Mouse (Mus musculus): ENCODE data around the gene Smok3b. TPM values are rescaled to one million over a fixed set of nuclear protein-coding genes. Genes with fewer than 3 reads are reported as not detected.
A peak's percentile ranks its signal among the peaks of the same experiment; 100 is the strongest.
"Not testable (repeated sequence)": the region's sequence is repeated elsewhere in the genome, so short reads cannot be mapped to it uniquely, and the experiment has no call there.

The Smok3b gene
- total RNA-seq (2022): not detected

DNA sequence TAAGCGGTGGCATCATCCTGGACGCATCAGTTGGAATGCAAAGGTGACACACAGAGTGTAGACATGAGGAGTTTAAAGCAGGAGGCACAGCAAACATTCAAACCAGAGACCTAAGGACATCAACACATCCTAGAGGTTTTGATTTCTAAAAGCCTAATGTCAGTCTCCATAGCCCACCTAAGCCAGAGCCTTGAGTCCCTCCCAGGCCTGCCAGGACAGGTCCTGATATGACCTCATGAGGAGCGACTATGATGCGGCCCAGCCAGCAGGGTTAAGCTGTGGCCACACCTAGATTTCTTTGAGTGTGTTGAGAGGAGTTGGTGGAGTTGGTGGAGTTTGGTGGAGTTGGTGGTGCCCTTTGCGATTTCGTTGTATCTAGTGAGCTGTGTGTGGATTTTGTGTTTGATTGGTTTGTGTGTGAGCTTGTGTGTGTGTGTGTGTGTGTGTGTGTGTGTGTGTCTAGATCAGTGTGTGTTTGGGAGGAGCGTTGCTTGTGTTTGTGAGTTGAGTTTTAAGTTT is at the start of gene Smok3b, which contains the start of gene Smok3a:
Smok3b (plus strand) TSS at position 469 of the 519 bp plus-strand sequence.
Smok3a (plus strand) TSS at position 301 of the 519 bp plus-strand sequence.
- DNase-seq: not testable (repeated sequence)

DNA sequence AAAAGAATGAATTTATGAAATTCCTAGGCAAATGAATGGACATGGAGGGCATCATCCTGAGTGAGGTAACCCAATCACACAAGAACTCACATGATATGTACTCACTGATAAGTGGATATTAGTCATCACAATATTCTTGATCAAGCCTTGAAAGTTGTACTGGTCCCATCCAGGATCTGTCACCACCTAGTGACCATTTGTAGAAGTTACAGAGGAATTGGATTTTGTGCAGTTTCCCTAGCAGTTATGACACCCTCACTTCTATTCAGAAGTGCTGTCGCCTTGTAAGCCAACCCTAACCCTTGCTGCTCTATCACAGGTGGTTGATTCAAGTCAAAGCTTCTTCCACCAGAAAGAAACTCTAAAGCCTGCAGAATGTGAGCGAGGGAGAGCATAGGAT is 48.1 kb upstream of the Smok3b start:
- DNase-seq: no peak

DNA sequence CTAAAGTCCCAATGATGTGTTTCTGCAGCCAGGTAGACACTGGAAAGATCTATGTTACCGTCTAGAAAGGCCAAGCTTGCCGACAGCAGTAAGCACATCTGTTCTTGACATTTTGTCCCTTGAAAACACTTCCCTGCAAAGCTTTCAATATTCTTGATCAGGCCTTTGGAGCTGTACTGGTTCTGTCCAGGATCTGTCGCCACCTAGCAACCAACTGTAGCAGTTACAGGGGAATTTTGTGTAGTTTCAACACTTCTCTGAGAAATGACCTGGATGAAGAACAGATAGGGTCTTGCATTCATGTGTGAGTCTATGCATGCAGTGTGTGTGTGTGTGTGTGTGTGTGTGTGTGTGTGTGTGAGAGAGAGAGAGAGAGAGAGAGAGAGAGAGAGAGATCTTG is 47.5 kb upstream of the Smok3b start:
- no peak for DNase-seq

DNA sequence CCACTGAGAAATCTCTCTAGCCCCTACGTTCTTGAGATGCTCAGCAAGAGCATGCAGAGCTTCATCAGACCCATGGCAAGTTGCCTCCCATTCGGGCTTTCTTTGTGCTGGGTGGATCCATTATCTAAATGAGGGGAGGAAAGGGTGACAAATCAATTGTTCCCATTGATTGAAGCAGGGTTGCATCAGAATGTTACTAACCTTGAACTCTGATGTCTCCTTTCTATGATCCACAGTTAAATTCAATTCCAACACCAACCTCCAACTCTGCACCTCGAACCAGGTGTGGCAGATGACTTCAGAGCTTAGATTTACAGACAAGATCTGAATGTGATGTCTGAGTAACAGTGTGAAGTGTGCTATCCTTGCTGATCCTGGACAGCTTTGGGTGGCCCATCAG is 46.5 kb upstream of the Smok3b start:
- DNase-seq: no peak

DNA sequence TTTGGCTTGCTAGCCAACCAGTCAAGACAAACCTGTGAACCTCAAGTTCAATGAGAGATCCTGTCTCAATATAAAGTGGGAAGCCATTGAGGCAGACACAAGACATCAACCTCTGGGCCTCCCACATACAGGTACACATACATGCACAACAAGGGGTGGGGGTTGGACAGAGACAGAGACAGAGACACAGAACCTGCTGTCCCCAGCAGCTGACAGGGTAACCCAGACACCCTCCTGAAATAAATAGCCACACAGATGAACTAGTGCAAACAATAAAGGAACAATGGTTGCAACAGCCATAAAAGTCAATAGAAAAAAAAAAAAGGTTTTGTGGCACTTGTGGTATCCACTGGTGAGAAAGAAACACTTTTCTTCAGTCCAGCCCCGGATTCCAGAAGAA is 45.8 kb upstream of the Smok3b start:
- no peak for DNase-seq

DNA sequence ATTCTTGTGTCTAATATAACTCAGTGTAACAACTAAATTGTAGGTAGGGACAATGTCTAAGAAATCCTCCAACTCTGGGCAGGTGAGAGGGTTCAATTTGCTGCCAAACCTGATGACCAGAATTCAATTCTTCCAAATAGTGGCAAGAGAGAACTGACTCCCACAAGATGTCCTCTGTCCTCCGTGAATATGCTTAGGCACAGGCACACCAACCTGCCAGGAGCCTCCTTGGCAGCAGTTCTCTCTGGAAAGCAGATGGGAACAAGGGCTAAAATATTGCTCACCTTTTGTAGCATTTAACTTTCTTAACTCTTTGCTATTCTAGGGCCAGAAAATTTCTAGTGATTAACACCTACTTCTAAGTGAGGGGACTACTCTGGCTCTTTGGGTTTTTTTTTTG is 43.9 kb upstream of the Smok3b start:
- DNase-seq: no peak

DNA sequence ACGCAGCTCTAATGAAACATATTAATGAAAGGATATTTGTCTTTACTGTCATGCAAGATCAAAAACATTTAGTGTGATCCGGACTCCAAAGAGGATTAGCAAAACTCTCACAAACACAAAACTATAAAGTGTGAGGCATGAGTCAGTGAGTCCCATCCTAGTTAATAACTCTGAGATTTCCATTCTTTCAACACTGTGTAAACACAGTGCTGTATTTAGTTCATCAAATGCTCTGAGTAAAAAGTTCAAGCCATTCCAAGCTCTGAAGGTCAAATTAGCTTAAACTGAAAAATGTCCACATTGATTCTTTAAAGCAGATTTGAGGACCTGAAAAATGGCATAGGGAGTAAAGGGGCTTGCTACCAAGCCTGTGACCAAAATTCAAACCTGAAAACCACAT is 42.1 kb upstream of the Smok3b start:
- no peak for DNase-seq

DNA sequence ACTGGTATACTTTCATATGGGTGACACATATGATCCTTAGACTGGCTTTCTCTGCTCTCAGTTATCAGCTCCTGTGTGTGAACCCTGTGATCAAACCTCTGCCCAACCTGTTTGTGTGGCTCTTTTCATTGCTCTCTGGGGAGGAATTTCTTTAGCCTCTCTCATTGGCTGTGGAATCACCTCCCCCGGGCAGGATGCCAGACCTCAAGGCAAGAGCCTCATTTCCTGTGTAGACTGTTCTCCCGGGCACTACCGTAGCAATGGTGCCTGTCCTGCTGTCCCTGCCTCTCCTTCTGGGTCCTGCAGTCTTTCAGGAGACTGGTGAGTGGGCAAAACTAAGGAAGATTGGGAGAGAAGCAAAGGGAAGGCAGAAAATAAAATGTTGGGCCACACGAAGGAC is 39.9 kb upstream of the Smok3b start, which contains the start of gene Azgp1:
Azgp1 (plus strand) TSS at position 221 of the 400 bp plus-strand sequence.
- DNase-seq: peak; percentile 3

DNA sequence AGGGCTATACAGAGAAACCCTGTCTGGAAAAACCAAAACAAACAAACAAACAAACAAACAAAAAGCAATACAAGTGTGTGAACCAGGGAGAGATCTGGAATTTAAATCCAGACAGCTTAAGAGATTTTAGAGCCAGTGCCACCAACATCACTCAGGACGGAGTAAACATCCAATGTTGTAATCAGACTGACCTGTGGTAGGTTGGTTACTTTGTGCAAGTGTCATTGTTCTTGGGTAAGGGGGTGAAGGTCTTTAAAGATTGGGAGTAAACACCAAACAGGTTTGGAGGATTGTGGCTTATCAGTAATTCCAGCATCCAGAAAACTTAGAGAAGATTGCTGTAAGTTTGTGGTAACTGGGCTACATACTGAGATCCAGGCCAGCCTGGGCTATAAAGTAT is 34.9 kb upstream of the Smok3b start:
- no peak for DNase-seq

DNA sequence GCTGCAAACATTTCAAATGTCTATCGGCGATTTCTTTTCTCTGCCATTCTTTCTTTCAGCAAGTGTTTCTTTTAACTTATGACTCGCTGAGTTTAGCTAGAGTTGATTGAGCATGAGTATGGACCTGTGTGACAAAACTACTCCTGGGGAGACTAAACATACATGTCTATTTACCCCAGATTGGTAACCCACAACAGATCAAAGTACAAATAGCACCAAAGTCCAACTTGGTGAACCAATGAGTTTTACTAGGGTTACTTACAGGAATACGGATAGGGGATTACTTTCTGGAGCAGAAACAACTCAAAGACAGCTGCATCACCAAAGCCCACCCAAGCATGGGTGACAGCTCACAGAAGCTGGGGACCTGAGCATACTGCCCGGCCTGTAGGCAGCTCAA is 11.8 kb upstream of the Smok3b start:
- DNase-seq: no peak

DNA sequence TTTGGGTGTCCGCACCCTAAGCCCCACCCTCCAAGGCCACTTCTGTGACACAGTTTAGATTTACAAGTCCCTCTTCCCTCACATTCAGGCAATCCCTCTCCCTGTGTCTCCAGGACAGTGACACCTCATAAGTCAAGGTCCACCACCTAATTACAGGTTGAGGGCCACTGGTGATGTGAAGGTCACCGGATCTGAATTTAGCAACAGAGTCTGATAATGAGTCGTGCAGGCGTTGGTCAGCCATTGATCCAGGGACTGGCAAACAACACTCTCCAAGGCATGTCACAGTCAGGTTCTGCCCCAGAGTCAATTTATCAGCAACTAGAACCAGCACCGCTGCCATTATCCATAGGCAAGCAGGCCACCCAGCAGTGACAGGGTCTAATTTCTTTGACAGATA is 8.8 kb upstream of the Smok3b start:
- DNase-seq: no peak

DNA sequence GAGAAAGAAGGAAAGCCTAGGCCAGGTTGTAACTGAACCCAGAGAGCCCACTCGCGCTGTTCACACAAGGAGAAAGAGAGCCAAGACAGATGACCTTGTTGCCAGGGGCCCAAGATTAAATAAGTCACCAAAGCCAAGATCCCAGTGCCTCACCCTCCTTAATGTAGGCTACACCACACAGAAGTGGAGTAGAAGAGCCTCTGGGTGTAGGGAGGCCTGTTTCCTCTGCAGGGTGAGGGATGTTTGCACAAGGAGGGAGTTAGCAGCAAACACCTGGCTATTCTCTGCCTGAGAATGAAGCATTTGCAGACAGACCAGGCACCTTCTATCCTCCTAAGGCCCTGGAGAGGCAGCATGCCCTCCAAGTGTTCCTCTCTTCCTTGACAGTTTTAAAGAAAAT is 4.7 kb upstream of the Smok3b start:
- DNase-seq: no peak

DNA sequence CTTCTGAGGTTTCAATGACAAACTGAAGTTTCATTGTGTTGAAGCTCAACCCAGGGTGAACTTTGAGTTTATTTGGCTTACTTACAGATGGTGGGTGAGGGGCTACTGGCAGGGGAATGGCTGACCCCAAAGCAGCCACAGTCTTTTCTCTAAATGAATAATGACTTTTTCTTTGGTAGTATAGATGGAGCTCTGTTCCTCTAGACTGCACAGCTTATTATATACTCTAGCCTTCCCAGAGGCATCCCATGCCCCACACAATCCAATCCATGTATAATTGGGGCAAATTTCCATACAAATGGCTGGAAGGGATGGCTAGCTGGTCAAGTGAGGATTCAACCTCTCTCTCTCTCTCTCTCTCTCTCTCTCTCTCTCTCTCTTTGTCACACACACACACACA is 4.2 kb upstream of the Smok3b start:
- DNase-seq: no peak

DNA sequence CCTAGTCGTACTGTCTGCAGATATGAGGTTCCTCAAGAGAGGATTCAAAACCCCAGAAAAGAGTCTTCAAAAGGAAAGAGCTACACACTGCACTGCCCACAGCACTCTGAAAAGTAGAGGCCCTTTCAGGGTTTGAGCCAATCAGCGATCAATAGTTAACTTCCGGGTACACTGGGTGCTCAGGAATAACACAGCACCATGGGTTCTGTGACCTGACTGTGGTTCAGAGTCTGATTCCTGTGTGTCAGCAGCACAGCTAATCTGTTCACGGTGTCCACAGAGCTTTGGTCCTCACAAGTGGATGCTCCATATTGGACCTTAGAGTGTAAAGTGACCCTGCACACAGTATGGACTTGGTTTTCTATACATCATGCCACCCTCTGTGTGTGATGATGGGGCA is 1.7 kb upstream of the Smok3b start:
- DNase-seq: not testable (repeated sequence)

DNA sequence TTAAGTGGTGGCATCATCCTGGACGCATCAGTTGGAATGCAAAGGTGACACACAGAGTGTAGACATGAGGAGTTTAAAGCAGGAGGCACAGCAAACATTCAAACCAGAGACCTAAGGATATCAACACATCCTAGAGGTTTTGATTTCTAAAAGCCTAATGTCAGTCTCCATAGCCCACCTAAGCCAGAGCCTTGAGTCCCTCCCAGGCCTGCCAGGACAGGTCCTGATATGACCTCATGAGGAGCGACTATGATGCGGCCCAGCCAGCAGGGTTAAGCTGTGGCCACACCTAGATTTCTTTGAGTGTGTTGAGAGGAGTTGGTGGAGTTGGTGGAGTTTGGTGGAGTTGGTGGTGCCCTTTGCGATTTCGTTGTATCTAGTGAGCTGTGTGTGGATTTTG is 31.7 kb downstream of the Smok3b start, which contains the start of gene Smok3c:
Smok3c (plus strand) TSS at position 301 of the 400 bp plus-strand sequence.
- not testable (repeated sequence) for DNase-seq

DNA sequence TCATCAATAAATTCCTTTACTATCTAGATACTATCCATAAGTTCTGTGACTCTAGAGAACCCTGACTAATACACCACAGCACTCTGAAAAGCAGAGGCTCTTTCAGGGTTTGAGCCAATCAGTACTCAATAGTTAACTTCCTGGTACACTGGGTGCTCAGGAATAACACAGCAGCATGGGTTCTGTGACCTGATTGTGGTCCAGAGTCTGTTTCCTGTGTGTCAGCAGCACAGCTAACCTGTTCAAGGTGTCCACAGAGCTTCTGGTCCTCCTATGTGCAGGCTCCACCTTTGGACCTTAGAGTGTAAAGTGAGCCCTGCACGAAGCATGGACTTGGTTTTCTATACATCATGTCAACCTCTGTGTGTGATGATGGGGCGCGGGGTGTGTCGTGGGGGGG is 52.6 kb downstream of the Smok3b start:
- no peak for DNase-seq

DNA sequence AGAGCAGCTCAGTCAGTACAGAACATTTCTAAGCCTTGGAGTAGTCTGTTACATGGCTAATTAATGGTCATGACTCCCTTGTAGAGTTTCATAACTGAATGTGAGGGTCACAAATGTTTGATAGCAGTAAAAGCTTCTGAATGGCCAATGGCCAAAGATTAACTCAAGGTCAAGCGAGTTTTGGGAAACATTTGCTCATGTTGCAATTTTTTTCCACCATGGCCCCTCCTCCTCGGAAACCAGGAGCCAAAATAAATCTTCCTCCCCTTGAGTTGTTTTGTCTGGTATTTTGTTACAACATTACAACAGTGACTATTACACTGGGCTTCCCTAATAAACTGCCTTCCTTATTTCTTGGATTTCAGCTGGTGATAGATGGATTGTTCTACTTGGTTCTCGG is 54.5 kb downstream of the Smok3b start:
- DNase-seq: peak; percentile 31

DNA sequence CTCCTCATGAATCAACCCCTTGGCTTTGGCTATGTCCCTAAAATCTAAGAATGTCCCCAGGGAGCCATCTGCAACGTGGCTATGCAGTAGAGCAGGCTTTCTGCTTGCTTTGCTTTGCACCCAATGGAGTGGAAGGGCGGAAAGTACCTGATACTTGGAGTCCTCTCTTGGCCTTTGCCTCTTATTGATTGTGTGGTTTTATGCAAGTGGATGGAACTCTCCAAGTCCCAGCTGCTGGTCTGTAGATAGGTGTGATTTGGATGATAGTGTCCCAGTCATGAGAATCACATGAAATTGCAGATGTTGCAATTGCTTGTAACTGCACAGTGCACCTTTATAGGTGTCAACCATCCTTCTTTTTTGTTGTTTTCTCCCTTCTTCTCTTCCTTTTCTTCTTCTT is 54.9 kb downstream of the Smok3b start:
- no peak for DNase-seq

DNA sequence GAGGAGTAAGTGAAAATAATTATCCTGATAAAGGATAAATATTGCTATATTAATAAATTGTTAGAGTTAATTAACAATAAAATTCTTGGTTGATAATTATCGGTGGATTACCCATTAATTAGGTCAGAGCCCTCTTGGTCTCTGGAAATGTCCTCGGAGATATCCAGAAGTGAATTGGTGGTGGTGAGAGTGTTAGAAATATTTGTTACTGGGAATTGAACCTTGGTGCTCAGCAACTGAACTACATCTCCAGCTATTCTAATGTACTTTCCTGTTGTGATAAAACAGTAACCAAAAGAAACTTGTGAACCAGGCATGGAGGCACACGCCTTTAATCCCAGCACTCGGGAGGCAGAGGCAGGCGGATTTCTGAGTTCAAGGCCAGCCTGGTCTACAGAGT is 59.2 kb downstream of the Smok3b start:
- DNase-seq: no peak

DNA sequence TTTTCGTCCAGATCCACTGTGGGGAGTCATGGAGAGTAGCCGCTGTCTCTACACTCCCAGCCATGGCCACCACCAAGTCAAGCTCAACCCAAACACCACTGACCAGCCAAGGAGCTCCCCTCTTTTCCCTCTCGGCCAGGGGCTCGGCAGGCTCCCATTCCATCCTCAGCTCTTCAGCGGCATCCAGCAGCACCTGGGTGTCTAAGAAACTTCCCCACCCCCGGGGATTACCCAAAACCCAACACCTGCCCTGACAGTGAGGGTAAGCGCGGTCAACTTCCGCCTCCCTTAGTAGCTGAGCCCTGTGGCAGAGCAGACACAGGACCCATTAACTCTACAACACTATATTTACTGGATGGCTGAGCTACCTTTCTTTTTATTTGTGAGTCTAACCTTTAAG is 60.2 kb downstream of the Smok3b start:
- no peak for DNase-seq

DNA sequence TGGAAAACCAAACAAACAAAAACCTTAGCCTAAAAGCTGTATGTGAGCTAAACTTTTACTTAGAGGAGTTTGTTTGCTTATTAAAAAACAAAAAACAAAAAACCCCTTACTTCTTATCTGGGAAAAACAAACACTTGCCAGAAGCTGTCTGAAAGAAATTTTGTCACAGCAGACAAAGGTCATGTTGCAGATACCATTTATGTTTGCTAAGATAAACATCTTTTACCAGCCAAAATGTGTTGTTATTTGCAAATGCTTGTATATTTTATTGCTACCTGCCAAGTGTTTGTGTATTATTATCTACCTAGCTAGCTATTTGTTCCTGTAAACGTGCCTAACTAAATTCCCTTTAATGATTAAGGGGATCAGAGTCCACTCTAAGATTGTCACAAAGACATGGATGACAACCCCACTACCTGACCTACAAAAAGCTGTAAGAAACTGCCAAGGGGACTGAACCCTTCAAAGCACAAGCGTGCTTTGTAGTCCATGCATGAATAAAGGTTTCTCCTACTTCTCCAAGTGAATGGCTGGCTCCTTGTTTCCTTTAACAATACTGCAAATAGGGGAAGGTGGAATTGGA is 62.2 kb downstream of the Smok3b start:
- DNase-seq: no peak

DNA sequence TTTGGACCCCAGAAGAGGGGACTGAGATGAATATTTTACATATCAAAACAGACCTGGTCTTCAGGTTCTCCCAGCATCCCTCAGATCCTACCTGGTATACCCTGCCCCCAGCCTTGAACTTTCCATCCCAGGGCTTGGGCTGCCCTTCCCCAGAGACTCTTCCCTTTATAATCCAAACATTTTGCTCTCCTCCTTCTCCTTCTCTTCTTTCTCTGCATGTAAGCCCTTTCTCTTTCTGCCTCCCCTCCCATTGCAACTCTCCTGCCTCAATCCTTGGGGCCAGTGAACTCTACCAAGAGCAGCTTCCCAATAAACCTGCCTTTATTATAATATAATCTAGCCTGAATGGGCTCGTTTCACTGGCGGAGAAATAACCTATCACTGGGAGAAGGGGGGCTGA is 62.7 kb downstream of the Smok3b start:
- no peak for DNase-seq

DNA sequence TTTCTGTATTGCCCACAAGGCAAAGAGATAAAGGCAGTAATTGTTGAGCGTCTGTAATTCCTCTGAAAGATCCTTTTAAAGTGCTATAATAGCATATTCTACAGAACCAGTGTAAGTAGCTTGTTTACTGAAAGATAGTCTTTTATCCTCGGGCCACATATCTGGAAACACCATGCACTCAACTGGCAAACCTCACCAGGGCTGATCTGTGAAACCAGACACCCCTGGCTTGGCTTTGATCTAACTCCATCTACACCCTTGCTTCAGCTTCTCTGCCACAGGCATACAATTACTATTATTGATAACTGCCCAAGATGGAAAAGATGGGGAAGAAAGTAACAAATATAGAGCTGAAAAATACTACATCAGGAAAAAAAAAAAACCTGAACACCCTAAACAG is 63.3 kb downstream of the Smok3b start:
- no peak for DNase-seq

DNA sequence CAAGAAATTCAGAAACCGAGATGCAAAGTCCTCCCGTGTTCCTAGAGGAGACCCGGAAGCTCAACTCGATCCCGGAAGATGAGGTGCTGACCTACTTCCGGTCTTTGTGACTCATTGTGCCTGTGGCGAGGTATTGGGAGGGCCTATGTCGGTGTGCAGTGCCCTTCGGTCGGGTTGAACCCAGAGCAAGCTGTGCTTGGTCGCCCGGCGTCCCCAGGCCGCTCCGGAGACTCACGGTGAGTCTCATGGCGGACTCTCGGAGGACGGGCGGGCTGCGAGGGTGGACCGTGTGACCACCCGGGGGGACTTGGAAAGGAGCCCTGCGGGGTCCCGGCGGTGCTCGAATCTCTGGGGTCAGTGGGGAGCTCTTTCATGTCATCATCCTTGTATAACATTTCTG is 63.8 kb downstream of the Smok3b start, which contains the start of gene Zkscan1:
Zkscan1 (plus strand) TSS at position 89 of the 400 bp plus-strand sequence.
- DNase-seq: peak; percentile 82
